Mouse (Mus musculus) hindbrain, embryonic 14.5 days (tissue): ENCODE measurements around the gene Bend5. TPM values are rescaled to one million over a fixed set of nuclear protein-coding genes. Genes with fewer than 3 reads are reported as not detected.

Source experiments
- ATAC-seq: fragments of 200-750 bp; cut with Nextera tagmentation; 2 replicates; pipeline ENCODE4 v1.8.0; 2017; ENCODE audit warnings: moderate number of reproducible peaks, mild to moderate bottlenecking, moderate TSS enrichment, moderate library complexity; ENCODE audit not compliant: low FRiP score
- DNase-seq: peaks from one replicate; pipeline ENCODE4 v3.0.0-alpha.2; 2015; ENCODE audit warnings: low spot score
- H3K27ac ChIP-seq: fragments of 300-500 bp; sonication (generic); 2 replicates; pipeline ENCODE4 v1.5.1; 2014; ENCODE audit warnings: mild to moderate bottlenecking, moderate library complexity
- H3K27me3 ChIP-seq: fragments of 300-500 bp; sonication (generic); 2 replicates; pipeline ENCODE4 v1.6.1; 2014; ENCODE audit warnings: mild to moderate bottlenecking, low read length, mixed read lengths; ENCODE audit not compliant: control insufficient read depth, insufficient read depth
- H3K36me3 ChIP-seq: fragments of 300-500 bp; sonication (generic); replicated peaks from 2 replicates; pipeline ENCODE4 v1.6.1; 2014; ENCODE audit not compliant: control insufficient read depth, insufficient read depth
- H3K4me1 ChIP-seq: fragments of 300-500 bp; sonication (generic); replicated peaks from 2 replicates; pipeline ENCODE4 v1.6.1; 2014; ENCODE audit warnings: antibody characterized with exemption, low read length, mixed read lengths; ENCODE audit not compliant: control insufficient read depth, insufficient read depth
- H3K4me2 ChIP-seq: fragments of 300-500 bp; sonication (generic); replicated peaks from 2 replicates; pipeline ENCODE4 v1.6.1; 2014; ENCODE audit warnings: mild to moderate bottlenecking, moderate library complexity
- H3K4me3 ChIP-seq: fragments of 300-500 bp; sonication (generic); replicated peaks from 2 replicates; pipeline ENCODE4 v1.5.1; 2014; ENCODE audit warnings: mild to moderate bottlenecking, low read length
- H3K9ac ChIP-seq: fragments of 300-500 bp; sonication (generic); 2 replicates; pipeline ENCODE4 v1.6.1; 2014
- H3K9me3 ChIP-seq: fragments of 300-500 bp; sonication (generic); 2 replicates; pipeline ENCODE4 v1.6.1; 2016; ENCODE audit warnings: low read length; ENCODE audit not compliant: control insufficient read depth
- WGBS: fragments of 180-500 bp; shearing (Covaris S2); extraction: QIAGEN DNeasy Blood & Tissue Kit; methylation state at CpG from one replicate; pipeline ENCODE4 v1.1.7; 2014; 5-methylcytosine and 5-hydroxymethylcytosine counted together
- polyA plus RNA-seq: library from polyadenylated mRNA; unstranded; fragments of >200 nt; fragmentation: Nextera tagmentation; extraction: Ambion mirVana; gene quantifications from 2 replicates; pipeline ENCODE4 v1.2.1, GENCODE M21; 2014

The Bend5 gene
- polyA plus RNA-seq, 1 experiment from 2014 or later = 68.0 TPM

- H3K9me3 ChIP-seq = no peaks in the 10 kb centered on the region
- H3K36me3 ChIP-seq = peaks cover 54% of the 10 kb centered on the region
- no peak for DNase-seq
- no peak overlapping the region for H3K27ac ChIP-seq
- ATAC-seq = no peak
- 88% methylated on average over 2 of the region's 2 CpGs for WGBS
- H3K4me1 ChIP-seq = peaks cover 6% of the 10 kb centered on the region; the same call in 1 of the 2 replicates
- H3K9ac ChIP-seq = no peak overlapping the region
- no peaks in the 10 kb centered on the region for H3K27me3 ChIP-seq
- no peak overlapping the region for H3K4me3 ChIP-seq
- no peak overlapping the region for H3K4me2 ChIP-seq
These were observed 16.4 kb downstream of the Bend5 start for GRCm38 (mm10) chr4:111431186-111431585.

- H3K9ac ChIP-seq = no peak overlapping the region
- no peaks in the 10 kb centered on the region for H3K27me3 ChIP-seq
- H3K4me2 ChIP-seq = no peak overlapping the region
- WGBS = 57% methylated on average over 5 of the region's 5 CpGs
- no peak overlapping the region for H3K27ac ChIP-seq
- H3K4me3 ChIP-seq = no peak overlapping the region
- H3K4me1 ChIP-seq = peaks cover 6% of the 10 kb centered on the region; the same call in 1 of the 2 replicates
- peaks cover 62% of the 10 kb centered on the region for H3K36me3 ChIP-seq
- DNase-seq (no peak), ATAC-seq (no peak)
- H3K9me3 ChIP-seq = no peaks in the 10 kb centered on the region
These were observed 17.2 kb downstream of the Bend5 start for GRCm38 (mm10) chr4:111432013-111432412.

- Histone ChIP-seq H3K4me1 (peaks cover 6% of the 10 kb centered on the region; the same call in 1 of the 2 replicates), H3K4me3 (no peak overlapping the region), H3K27me3 (no peaks in the 10 kb centered on the region), H3K9me3 (no peaks in the 10 kb centered on the region), H3K36me3 (peaks cover 64% of the 10 kb centered on the region), H3K27ac (no peak overlapping the region), H3K9ac (no peak overlapping the region), H3K4me2 (no peak overlapping the region)
- DNase-seq = no peak
- ATAC-seq = no peak
- 80% methylated on average over 5 of the region's 5 CpGs for WGBS
These were observed 17.6 kb downstream of the Bend5 start for GRCm38 (mm10) chr4:111432417-111432816.

- no peak overlapping the region for H3K9ac ChIP-seq
- DNase-seq (no peak), ATAC-seq (no peak)
- H3K4me2 ChIP-seq = no peak overlapping the region
- 67% methylated on average over 1 of the region's 1 CpGs for WGBS
- H3K9me3 ChIP-seq = no peaks in the 10 kb centered on the region
- H3K36me3 ChIP-seq = peaks cover 11% of the 10 kb centered on the region
- H3K4me3 ChIP-seq = no peak overlapping the region
- H3K27ac ChIP-seq = no peak overlapping the region
- H3K4me1 ChIP-seq = peaks cover 44% of the 10 kb centered on the region
- H3K27me3 ChIP-seq = no peaks in the 10 kb centered on the region
These were observed 26.9 kb downstream of the Bend5 start for GRCm38 (mm10) chr4:111441709-111442108.

- Histone ChIP-seq H3K36me3 (peaks cover 6% of the 10 kb centered on the region), H3K4me2 (no peak overlapping the region), H3K4me3 (no peak overlapping the region), H3K4me1 (peaks cover 44% of the 10 kb centered on the region), H3K9me3 (no peaks in the 10 kb centered on the region), H3K9ac (no peak overlapping the region), H3K27me3 (no peaks in the 10 kb centered on the region), H3K27ac (no peak overlapping the region)
- 58% methylated on average over 1 of the region's 1 CpGs for WGBS
- ATAC-seq (no peak), DNase-seq (no peak)
These were observed 27.8 kb downstream of the Bend5 start for GRCm38 (mm10) chr4:111442435-111443238.

GRCm38 (mm10) chr4:111443906-111444615 is 29.3 kb downstream of the Bend5 start:
- H3K27me3 ChIP-seq = no peaks in the 10 kb centered on the region
- H3K36me3 ChIP-seq = peaks cover 18% of the 10 kb centered on the region
- H3K9me3 ChIP-seq = no peaks in the 10 kb centered on the region
- H3K4me1 ChIP-seq = peaks cover 44% of the 10 kb centered on the region
- H3K4me3 ChIP-seq = no peak overlapping the region
- H3K27ac ChIP-seq = peak overlapping the region; percentile 84
- H3K4me2 ChIP-seq = no peak overlapping the region
- WGBS = 29% methylated on average over 10 of the region's 10 CpGs
- H3K9ac ChIP-seq = peak overlapping the region; percentile 36
- DNase-seq (peak; percentile 61), ATAC-seq (peak; percentile 25)

- WGBS = 14% methylated on average over 1 of the region's 1 CpGs
- ATAC-seq (peak; percentile 83), DNase-seq (no peak)
- H3K4me1 ChIP-seq = peaks cover 43% of the 10 kb centered on the region
- H3K27ac ChIP-seq = peak overlapping the region; percentile 84
- H3K9me3 ChIP-seq = no peaks in the 10 kb centered on the region
- peaks cover 24% of the 10 kb centered on the region for H3K36me3 ChIP-seq
- no peak overlapping the region for H3K4me3 ChIP-seq
- no peaks in the 10 kb centered on the region for H3K27me3 ChIP-seq
- H3K9ac ChIP-seq = no peak overlapping the region
- no peak overlapping the region for H3K4me2 ChIP-seq
These were observed 29.9 kb downstream of the Bend5 start for GRCm38 (mm10) chr4:111444616-111445160.

- Histone ChIP-seq H3K9me3 (no peaks in the 10 kb centered on the region), H3K27ac (no peak overlapping the region), H3K9ac (no peak overlapping the region), H3K4me3 (no peak overlapping the region), H3K27me3 (no peaks in the 10 kb centered on the region), H3K36me3 (peaks cover 44% of the 10 kb centered on the region), H3K4me1 (peaks cover 23% of the 10 kb centered on the region), H3K4me2 (no peak overlapping the region)
- 85% methylated on average over 3 of the region's 3 CpGs for WGBS
- ATAC-seq = no peak
- DNase-seq = no peak
These were observed 33.1 kb downstream of the Bend5 start for GRCm38 (mm10) chr4:111447918-111448317.

- no peaks in the 10 kb centered on the region for H3K27me3 ChIP-seq
- H3K36me3 ChIP-seq = peaks cover 50% of the 10 kb centered on the region
- H3K4me1 ChIP-seq = peaks cover 16% of the 10 kb centered on the region
- WGBS = 98% methylated on average over 4 of the region's 4 CpGs
- ATAC-seq (no peak), DNase-seq (no peak)
- H3K27ac ChIP-seq = no peak overlapping the region
- no peak overlapping the region for H3K4me3 ChIP-seq
- no peak overlapping the region for H3K4me2 ChIP-seq
- no peak overlapping the region for H3K9ac ChIP-seq
- no peaks in the 10 kb centered on the region for H3K9me3 ChIP-seq
These were observed 33.8 kb downstream of the Bend5 start for GRCm38 (mm10) chr4:111448586-111448985.
